Mouse (Mus musculus): Measurements from ENCODE around the gene Cby3.

DNA sequence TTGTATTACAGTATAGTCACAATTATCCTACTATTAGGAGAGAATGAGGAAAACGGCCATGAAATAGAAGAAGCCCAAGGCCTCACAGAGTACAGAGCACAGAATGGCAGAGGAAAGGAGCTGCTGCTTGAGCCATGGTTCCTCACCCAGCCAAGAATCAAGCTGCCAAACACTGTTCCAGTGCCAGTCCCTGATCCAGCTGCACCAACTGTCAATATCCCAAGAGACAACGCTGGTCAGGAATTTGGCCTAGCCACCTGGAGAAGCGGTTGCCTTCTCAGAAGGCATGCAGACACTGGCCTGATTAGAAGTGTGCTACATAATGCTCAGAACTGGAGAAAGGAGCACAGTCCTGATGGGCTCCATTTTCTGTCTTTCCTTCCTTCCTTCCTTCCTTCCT is 21.1 kb upstream of the Cby3 start:
- TF ChIP-seq CTCF (IDR thresholded peaks at IDR 0.05; ENCODE audit: low read depth) (no peak), EP300 (IDR thresholded peaks at IDR 0.05; ENCODE audit: low read depth) (no peak)

All from liver, postnatal 0 days (tissue).